Mouse (Mus musculus): ENCODE data around the gene Lrrc32.

DNA sequence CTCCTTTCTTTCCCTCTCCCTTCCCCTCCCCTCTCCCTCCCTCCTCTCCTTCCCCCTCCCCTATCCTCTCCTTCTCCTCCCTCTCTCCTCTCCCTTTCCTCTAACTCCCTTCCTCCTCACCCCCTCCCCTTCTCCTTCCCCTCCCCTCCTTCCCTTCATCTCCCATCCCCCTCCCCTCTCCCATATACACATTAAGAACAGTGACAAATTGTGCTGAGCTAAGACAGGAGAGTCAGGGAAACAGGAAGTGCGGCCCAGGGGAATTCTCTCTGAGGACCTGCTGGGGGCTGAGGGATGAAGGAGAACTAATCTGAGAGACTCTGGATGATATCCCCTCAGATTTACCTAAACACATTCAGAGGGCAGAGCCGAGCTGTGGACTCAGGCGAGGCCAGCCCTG, 16.6 kb downstream of the Lrrc32 start:
- TF ChIP-seq HCFC1 (IDR thresholded peaks at IDR 0.05; ENCODE audit: borderline replicate concordance, insufficient read depth, low read length) (no peak), MAFK (IDR thresholded peaks at IDR 0.05; ENCODE audit: insufficient read depth, low read depth, low read length) (no peak)
